Mouse (Mus musculus) limb, embryonic 12.5 days (tissue): ENCODE data around the gene Ttll13. TPM values are rescaled to one million over a fixed set of nuclear protein-coding genes. Genes with fewer than 3 reads are reported as not detected.
A peak's percentile ranks its signal among the peaks of the same experiment; 100 is the strongest.

Experiments
- ATAC-seq: fragments of 200-750 bp; cut with Nextera tagmentation; 2 replicates; pipeline ENCODE4 v1.8.0; 2017; ENCODE audit warnings: low read depth, moderate TSS enrichment; ENCODE audit not compliant: insufficient number of reproducible peaks, insufficient read depth, low FRiP score, low TSS enrichment
- H3K27ac ChIP-seq: fragments of 300-500 bp; sonication (generic); 2 replicates; pipeline ENCODE4 v1.5.1; 2016; ENCODE audit warnings: mild to moderate bottlenecking, moderate library complexity
- H3K27me3 ChIP-seq: fragments of 300-500 bp; sonication (generic); 2 replicates; pipeline ENCODE4 v1.6.1; 2016; ENCODE audit warnings: mild to moderate bottlenecking, moderate library complexity
- H3K36me3 ChIP-seq: fragments of 300-500 bp; sonication (generic); 2 replicates; pipeline ENCODE4 v1.6.1; 2016; ENCODE audit warnings: mild to moderate bottlenecking, moderate library complexity
- H3K4me1 ChIP-seq: fragments of 300-500 bp; sonication (generic); replicated peaks from 2 replicates; pipeline ENCODE4 v1.6.1; 2016
- H3K4me2 ChIP-seq: fragments of 300-500 bp; sonication (generic); 2 replicates; pipeline ENCODE4 v1.6.1; 2016; ENCODE audit warnings: mild to moderate bottlenecking, moderate library complexity
- H3K4me3 ChIP-seq: fragments of 300-500 bp; sonication (generic); replicated peaks from 2 replicates; pipeline ENCODE4 v1.5.1; 2016; ENCODE audit warnings: mild to moderate bottlenecking
- H3K9ac ChIP-seq: fragments of 300-500 bp; sonication (generic); replicated peaks from 2 replicates; pipeline ENCODE4 v1.6.1; 2016; ENCODE audit warnings: mild to moderate bottlenecking, moderate library complexity
- H3K9me3 ChIP-seq: fragments of 300-500 bp; sonication (generic); 2 replicates; pipeline ENCODE4 v1.6.1; 2016; ENCODE audit warnings: mild to moderate bottlenecking, moderate library complexity
- WGBS: fragments of 180-500 bp; shearing (Covaris S2); methylation state at CpG from one replicate; pipeline ENCODE4 v1.1.7; 2016; 5-methylcytosine and 5-hydroxymethylcytosine counted together
- polyA plus RNA-seq: library from polyadenylated mRNA; unstranded; fragments of >200 nt; fragmentation: Nextera tagmentation; extraction: Ambion mirVana; gene quantifications from 2 replicates; pipeline ENCODE4 v1.2.1, GENCODE M21; 2016

Ttll13 gene
- polyA plus RNA-seq, 1 experiment from 2014 or later: 0.79 TPM

DNA sequence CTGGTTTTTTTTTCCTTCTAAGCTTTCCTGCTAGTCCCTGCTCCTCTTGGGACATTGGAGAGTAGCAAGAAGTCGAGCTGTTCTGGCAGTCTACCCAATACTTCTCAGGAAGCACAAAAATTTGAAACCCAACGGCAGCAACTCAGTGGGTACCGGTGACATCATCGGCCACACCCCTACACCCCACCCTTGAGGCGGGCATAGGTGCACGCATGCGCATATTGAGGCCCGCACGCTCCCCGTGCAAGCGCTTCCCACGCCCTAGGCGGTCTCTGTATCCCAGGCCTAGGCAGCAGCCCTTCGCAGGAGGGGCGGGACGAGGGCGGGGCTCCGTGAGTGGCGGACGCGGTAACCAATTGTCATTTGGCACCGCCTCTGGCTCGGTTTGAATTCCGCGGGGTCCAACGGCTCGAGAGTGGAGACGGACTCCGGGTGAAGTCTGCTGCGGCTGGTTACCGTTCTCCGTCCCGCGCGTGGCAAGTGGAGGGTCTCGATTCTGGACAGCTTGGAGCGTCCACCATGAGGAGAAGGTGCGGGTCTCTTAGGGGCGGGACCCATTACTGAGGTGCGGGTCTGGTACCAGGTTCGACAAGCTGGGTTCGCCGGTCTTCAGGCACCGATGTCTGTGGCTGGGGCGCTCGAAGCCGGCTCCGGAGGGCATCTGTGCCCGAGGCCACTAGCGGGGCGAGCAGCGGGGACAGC lies 48.0 kb downstream of the Ttll13 start, which contains the start of gene Prc1:
Prc1 (plus strand) TSS at position 389 of the 702 bp plus-strand sequence.
- Histone ChIP-seq H3K9me3 (no peaks in the 10 kb centered on the region), H3K4me3 (peak within 1 kb of the TSS; percentile 81), H3K27ac (peak within 1 kb of the TSS; percentile 88), H3K27me3 (no peaks in the 10 kb centered on the region), H3K36me3 (peaks cover 34% of the 10 kb centered on the region), H3K9ac (peak within 1 kb of the TSS; percentile 78), H3K4me2 (peak within 1 kb of the TSS; percentile 63), H3K4me1 (peaks cover 22% of the 10 kb centered on the region)
- ATAC-seq: peak; percentile 98
- under 1% methylated on average over 52 of the region's 52 CpGs for WGBS

DNA sequence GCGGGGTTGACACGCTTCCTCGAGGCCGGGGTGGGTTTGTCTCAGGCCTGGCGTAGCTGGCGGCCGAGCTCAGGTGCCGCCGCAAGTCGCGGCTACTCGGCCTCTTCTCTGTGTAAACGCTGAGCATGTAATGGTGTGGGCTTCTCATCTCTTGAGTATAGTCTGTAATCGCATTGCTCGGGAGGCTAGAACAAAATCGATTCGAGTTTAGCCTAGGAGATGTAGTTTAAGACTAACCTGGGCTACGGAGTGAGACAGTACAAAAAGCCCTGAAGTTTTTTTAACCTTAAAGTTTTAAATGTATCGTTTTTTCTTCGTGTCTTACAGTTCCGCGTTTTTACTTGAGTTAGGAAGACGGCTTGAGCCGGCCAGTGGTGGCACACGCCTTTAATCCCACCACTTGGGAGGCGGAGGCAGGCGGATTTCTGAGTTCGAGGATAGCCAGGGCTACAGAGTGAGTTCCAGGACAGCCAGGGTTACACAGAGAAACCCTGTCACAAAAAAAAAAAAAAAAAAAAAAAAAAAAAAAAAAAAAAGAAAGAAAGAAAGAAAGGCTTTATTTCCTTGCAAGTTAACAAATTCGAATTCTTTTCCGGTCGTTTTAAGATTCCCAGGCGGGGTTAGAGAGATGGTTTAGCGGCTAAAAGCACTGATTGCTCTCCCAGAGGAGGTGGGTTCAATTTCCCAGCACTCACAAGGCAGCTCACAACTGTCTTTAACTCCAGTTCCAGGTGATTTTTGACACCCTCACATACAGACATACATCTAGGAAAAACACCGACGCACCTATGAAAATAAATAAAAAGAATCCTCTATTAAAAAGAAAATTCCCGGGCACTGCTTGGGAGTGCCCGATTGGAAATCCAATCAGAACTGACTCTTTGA lies 48.8 kb downstream of the Ttll13 start:
- WGBS: 9% methylated on average over 37 of the region's 37 CpGs
- H3K27me3 ChIP-seq: no peaks in the 10 kb centered on the region
- peak overlapping the region; percentile 78 for H3K9ac ChIP-seq
- peak overlapping the region; percentile 88 for H3K27ac ChIP-seq
- H3K4me1 ChIP-seq: peaks cover 22% of the 10 kb centered on the region
- no peaks in the 10 kb centered on the region for H3K9me3 ChIP-seq
- ATAC-seq: peak; percentile 63; the same call in 1 of the 2 replicates
- H3K36me3 ChIP-seq: peaks cover 36% of the 10 kb centered on the region
- H3K4me3 ChIP-seq: peak overlapping the region; percentile 81
- H3K4me2 ChIP-seq: peak overlapping the region; percentile 63

DNA sequence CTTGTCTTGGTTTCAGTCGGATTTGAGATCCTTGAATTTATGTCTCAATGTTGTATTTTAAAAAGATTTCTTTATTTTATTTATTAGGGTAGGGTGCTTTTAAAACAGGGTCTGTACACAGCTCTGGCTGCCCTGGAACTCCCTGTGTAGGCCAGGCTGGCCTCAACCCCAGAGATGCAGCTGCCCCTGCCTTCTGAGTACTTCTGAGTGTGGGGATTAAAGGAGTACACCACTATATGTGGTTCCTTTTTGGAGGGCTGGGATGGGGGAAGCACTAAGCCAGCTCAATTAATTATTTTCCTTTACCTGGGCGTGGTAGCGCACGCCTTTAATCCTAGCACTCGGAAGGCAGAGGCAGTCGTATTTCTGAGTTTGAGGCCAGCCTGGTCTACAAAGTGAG lies 50.3 kb downstream of the Ttll13 start:
- 94% methylated on average over 6 of the region's 6 CpGs for WGBS
- peak overlapping the region; percentile 63 for H3K4me2 ChIP-seq
- peaks cover 22% of the 10 kb centered on the region for H3K4me1 ChIP-seq
- H3K27me3 ChIP-seq: no peaks in the 10 kb centered on the region
- H3K36me3 ChIP-seq: peaks cover 36% of the 10 kb centered on the region
- no peak overlapping the region for H3K9ac ChIP-seq
- H3K9me3 ChIP-seq: no peaks in the 10 kb centered on the region
- no peak overlapping the region for H3K27ac ChIP-seq
- ATAC-seq: no peak
- H3K4me3 ChIP-seq: peak overlapping the region; percentile 81; the same call in 1 of the 2 replicates

DNA sequence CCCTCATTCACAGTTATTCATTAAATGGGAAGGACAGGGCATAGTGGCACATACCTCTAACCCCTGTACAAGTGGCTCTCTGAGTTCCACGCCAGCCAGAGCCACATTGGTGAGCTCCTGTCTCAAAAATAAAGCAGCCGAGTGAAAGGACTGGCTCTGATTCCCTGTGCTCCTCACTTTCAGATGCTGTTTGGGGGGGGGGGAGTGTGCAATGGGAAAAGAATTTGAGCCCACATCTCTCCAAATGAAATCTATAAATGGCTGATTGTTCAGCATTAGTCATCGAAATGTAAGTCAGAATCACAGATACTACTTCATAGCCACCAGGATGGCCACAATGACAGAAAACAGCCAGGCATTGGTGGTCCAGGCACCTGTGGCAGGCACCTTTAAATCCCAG lies 50.9 kb downstream of the Ttll13 start:
- H3K27ac ChIP-seq: no peak overlapping the region
- no peak for ATAC-seq
- H3K9ac ChIP-seq: no peak overlapping the region
- peaks cover 22% of the 10 kb centered on the region for H3K4me1 ChIP-seq
- no peak overlapping the region for H3K4me2 ChIP-seq
- 87% methylated on average over 3 of the region's 3 CpGs for WGBS
- H3K36me3 ChIP-seq: peaks cover 40% of the 10 kb centered on the region
- H3K4me3 ChIP-seq: no peak overlapping the region
- H3K9me3 ChIP-seq: no peaks in the 10 kb centered on the region
- H3K27me3 ChIP-seq: no peaks in the 10 kb centered on the region

DNA sequence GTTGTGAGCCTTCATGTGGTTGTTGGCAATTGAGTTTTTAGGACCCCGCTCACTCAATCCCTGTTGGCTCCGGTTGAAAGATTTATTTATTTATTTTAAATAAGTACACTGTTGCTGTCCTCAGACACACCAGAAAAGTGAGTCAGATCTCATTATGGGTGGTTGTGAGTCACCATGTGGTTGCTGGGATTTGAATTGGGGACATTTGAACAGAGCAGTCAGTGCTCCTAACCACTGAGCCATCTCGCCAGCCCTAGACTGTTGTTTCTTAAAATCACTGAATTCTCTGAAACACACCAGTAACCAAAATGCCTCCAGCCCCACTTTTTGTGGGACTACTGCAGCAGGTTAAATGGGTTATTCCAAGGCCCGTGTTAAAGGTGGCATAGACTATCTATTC lies 52.6 kb downstream of the Ttll13 start:
- H3K27me3 ChIP-seq: no peaks in the 10 kb centered on the region
- no peak overlapping the region for H3K4me2 ChIP-seq
- WGBS: 98% methylated on average over 4 of the region's 4 CpGs
- peaks cover 53% of the 10 kb centered on the region for H3K36me3 ChIP-seq
- H3K4me1 ChIP-seq: peaks cover 22% of the 10 kb centered on the region
- H3K4me3 ChIP-seq: no peak overlapping the region
- H3K9ac ChIP-seq: no peak overlapping the region
- H3K27ac ChIP-seq: no peak overlapping the region
- H3K9me3 ChIP-seq: no peaks in the 10 kb centered on the region
- no peak for ATAC-seq

DNA sequence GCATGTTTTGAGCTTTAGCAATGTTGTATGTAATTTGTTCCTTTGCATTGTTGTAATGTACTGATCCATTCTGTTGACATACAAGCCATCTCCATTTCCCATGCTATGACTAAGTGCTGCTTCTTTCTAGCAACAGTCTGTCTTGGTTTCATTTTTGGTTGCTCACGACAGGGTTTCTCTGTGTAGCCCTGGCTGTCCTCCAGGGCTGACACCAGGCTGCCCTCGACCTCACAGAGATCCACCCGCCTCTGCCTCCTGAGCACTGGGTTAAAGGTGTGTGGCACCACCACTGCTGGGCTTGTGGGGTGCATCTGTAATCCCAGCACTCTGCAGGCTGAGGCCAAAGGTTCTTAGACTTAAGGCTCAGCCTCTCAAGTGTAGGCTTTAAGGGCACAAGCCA lies 53.4 kb downstream of the Ttll13 start:
- WGBS: 97% methylated on average over 3 of the region's 3 CpGs
- peaks cover 61% of the 10 kb centered on the region for H3K36me3 ChIP-seq
- H3K4me2 ChIP-seq: no peak overlapping the region
- H3K9ac ChIP-seq: no peak overlapping the region
- no peak overlapping the region for H3K27ac ChIP-seq
- H3K9me3 ChIP-seq: no peaks in the 10 kb centered on the region
- no peaks in the 10 kb centered on the region for H3K27me3 ChIP-seq
- H3K4me1 ChIP-seq: peaks cover 22% of the 10 kb centered on the region
- no peak for ATAC-seq
- no peak overlapping the region for H3K4me3 ChIP-seq

GRCm38 (mm10) chr7:80301522-80301921 lies 55.3 kb downstream of the Ttll13 start:
- Histone ChIP-seq H3K9me3 (no peaks in the 10 kb centered on the region), H3K27ac (no peak overlapping the region), H3K27me3 (no peaks in the 10 kb centered on the region), H3K9ac (no peak overlapping the region), H3K4me1 (peaks cover 9% of the 10 kb centered on the region), H3K4me2 (no peak overlapping the region), H3K36me3 (peaks cover 80% of the 10 kb centered on the region), H3K4me3 (no peak overlapping the region)
- ATAC-seq: no peak
- 81% methylated on average over 2 of the region's 2 CpGs for WGBS

DNA sequence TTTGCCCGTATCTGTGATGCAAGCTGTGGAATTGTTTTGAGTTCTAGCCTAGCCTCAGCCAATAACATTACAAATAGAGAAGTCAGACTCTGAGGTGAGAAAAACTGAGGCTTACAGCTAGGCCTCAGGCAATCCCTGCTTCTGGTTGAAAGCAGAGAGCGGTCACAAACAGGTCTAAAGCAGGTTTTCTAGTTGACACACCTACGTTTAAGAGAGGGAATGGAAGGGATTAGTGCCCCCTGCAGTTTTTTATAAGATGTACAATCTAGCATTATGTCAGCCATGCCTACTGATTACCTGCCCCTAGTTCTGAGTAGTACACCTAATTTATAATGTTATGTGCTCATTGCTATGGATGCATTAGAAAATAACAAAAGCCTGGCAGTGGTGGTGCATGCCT lies 61.6 kb downstream of the Ttll13 start:
- 83% methylated on average over 3 of the region's 3 CpGs for WGBS
- Histone ChIP-seq H3K27ac (no peak overlapping the region), H3K9me3 (no peaks in the 10 kb centered on the region), H3K4me1 (no peaks in the 10 kb centered on the region), H3K4me2 (no peak overlapping the region), H3K27me3 (no peaks in the 10 kb centered on the region), H3K36me3 (peaks cover 95% of the 10 kb centered on the region), H3K9ac (no peak overlapping the region), H3K4me3 (no peak overlapping the region)
- no peak for ATAC-seq

Other genes starting within 250 kb of the Ttll13 start
- gene Zfp710, start 221.6 kb upstream of the Ttll13 start, polyA plus RNA-seq: 18.5 and 19.4 TPM in 2 replicates
- gene Idh2, start 131.0 kb upstream of the Ttll13 start, polyA plus RNA-seq: 555 and 566 TPM in 2 replicates
- gene Sema4b, start 59.5 kb upstream of the Ttll13 start, polyA plus RNA-seq: 12.2 and 13.5 TPM in 2 replicates
- gene Cib1, start 13.6 kb upstream of the Ttll13 start, polyA plus RNA-seq: 47.5 and 49.7 TPM in 2 replicates
- gene Gdpgp1, start 13.5 kb upstream of the Ttll13 start, polyA plus RNA-seq: 3.2 and 3.7 TPM in 2 replicates
- 50.3 and 53.7 TPM in 2 replicates for gene Ngrn, start 14.8 kb downstream of the Ttll13 start, polyA plus RNA-seq
- gene Vps33b, start 23.3 kb downstream of the Ttll13 start, polyA plus RNA-seq: 12.6 and 13.7 TPM in 2 replicates
- 133 and 144 TPM in 2 replicates for gene Prc1, start 48.1 kb downstream of the Ttll13 start, polyA plus RNA-seq
- 12.6 and 13.9 TPM in 2 replicates for gene Rccd1, start 78.1 kb downstream of the Ttll13 start, polyA plus RNA-seq
- 56.9 and 61.8 TPM in 2 replicates for gene Unc45a, start 94.6 kb downstream of the Ttll13 start, polyA plus RNA-seq
- gene Hddc3, start 96.7 kb downstream of the Ttll13 start, polyA plus RNA-seq: 25.8 and 29.6 TPM in 2 replicates
- 25.7 and 31.7 TPM in 2 replicates for gene Man2a2, start 125.0 kb downstream of the Ttll13 start, polyA plus RNA-seq
- gene Fes, start 141.6 kb downstream of the Ttll13 start, polyA plus RNA-seq: 10.2 and 11.0 TPM in 2 replicates
- gene Furin, start 159.1 kb downstream of the Ttll13 start, polyA plus RNA-seq: 10.7 and 13.2 TPM in 2 replicates